Mouse (Mus musculus): Measurements from ENCODE around the gene Rpl23a. TPM values are rescaled to one million over a fixed set of nuclear protein-coding genes. Genes with fewer than 3 reads are reported as not detected.

Rpl23a gene
- polyA plus RNA-seq, 1 experiment = 345 TPM

DNA sequence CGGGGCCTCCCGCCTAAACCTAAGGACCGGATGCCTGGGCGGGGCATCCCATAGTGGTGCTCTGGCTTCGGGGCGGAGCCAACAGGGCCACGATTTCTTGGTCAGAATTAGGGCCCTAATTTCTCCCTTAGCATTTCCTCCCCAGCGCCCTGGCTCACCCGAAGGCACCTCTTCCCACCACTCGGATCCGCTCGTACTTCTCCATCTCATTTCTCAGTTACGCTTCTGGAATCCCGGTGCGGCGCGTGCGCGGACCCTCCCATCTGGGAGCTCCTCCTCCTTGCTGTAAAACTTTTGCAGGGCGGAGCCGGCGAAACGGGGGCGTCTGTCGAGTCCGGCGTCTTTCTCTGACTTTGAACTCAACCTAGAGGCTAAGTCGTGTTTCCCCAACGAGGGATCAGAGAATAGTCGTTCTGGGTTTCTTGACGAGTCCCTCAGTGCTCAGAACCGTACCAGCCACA is 7.0 kb downstream of the Rpl23a start, which contains the start of the genes Nek8 and Tlcd1:
Gene Nek8 (minus strand): TSS at position 274 of the 461 bp plus-strand sequence.
Gene Tlcd1 (plus strand): TSS at position 310 of the 461 bp plus-strand sequence.
- TF ChIP-seq GATA1 (IDR thresholded peaks at IDR 0.05; ENCODE audit: low read length) = no peak

DNA sequence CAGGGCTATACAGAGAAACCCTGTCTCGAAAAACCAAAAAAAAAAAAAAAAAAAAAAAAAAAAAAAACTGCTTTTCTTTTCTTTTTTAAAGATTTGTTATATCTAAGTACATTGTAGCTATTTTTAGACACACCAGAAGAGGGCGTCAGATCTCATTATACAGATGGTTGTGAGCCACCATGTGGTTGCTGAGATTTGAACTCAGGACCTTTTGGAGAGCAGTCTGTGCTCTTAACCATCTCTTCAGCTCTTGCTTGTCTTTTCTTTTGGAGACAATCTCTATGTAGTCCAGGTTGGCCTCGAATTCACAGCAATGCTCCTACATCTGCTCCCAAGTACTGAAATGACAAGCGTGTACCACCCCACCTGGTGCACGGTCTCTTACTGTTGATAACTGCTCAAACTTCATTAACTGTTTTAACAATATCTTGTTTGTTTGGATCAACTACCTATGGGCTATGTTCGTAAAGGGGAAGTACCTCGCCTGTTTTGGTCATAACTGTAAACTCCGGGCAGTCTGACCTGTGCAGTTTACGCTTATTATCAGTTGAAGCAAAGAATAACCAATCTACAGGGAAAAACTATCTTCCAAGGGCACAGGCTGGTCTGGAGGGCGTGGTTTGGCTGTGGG is 7.5 kb downstream of the Rpl23a start:
- TF ChIP-seq GATA1 (IDR thresholded peaks at IDR 0.05; ENCODE audit: low read length) = peak; percentile 11

DNA sequence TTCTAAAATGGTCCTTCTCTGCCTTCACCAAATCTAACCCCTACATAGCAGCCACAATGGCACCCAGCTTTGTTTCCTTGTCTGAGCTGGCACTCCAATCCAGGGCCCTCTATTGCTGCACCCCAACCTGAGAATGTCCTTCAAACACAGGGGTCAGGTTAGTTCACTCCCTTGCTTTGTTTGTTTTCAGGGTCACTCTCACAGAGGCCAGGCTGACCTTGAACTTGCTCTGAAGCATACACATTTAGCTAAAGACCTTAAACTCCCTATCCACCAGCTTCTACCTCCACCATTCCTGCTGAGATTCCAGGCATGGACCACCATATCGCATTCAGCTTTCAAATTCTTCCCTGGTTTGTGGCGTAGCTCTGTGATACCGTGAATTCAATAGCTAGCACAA is 8.9 kb downstream of the Rpl23a start:
- TF ChIP-seq GATA1 (IDR thresholded peaks at IDR 0.05; ENCODE audit: low read length) = no peak

DNA sequence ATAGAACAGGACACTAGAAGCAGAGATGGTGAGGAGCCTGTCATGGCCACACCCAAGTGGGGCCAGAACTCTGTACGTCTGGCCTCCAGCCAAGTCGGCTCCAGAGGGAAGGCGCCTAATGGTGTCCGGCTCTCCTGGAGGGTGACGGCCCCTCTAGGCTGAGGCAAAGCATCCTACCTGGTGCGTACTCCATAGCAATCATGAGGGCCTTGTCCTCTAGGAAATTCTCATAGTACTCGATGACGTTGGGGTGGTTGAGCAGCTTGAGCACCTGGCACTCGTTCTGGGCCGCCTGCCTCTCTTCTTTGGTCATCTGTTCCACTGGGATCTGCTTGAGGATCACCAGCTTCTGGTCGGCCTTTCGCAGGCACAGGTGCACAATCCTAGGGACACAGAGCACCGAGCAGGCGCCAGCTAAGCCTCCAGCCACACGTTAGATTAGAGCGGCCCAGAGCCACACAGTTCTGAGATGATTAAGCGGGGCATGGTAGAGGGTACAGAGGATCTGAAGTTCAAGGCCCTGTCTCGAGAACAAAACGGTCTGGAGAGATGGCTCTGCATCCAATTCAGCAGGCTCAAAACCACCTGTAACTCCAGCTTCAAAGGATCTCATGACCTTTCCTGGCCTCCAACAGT is 10.5 kb downstream of the Rpl23a start:
- no peak for TF ChIP-seq GATA1 (IDR thresholded peaks at IDR 0.05; ENCODE audit: low read length)

DNA sequence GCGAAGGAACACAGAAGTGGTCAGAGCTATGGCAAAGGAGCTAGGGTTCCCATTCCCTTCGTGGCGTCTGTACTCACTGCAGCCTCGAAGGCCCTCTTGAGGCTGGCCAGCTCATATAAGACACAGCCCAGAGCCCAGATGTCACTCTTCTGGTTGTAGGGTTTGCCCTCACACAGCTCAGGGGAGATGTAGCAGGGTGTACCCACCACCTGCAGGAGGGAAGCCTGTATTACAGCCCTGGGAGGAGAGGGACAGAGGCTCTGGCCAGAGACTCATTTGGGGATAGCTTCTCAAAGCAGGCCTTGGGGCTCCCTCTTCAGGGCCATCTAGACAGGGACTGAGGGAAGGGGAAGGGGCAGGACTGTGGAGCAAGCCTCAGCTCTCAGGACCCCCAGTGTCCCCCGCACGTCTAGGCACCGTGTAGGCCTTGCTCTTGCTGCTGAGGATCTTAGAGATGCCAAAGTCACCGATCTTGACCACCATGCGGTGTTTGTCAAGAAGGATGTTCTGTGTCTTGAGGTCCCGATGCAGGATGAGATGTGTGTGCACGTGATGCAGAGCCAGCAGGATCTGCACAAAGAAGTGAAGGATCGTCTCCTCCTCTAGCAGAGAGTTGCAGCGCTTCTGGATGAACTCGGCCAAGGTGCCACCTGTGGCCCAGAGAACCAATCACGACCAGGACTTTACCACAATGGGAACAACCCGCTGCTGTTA is 11.2 kb downstream of the Rpl23a start:
- TF ChIP-seq GATA1 (IDR thresholded peaks at IDR 0.05; ENCODE audit: low read length) = no peak

DNA sequence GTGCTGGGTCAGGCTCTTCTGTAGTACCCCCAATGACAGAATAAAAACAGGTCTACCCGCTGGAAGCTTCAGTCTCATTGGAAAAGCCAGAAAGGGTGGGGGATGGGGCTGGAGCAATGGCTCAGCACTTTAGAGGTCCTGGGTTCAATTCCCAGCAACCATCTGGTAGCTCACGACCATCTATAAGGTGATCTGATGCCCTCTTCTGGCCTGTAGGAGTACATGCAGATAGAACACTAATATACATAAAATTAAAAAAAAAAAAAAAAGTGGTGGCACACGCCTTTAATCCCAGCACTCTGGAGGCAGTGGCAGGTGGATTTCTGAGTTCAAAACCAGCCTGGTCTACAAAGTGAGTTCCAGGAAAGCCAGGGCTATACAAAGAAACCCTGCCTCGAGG is 12.1 kb downstream of the Rpl23a start:
- TF ChIP-seq GATA1 (IDR thresholded peaks at IDR 0.05; ENCODE audit: low read length) = no peak

DNA sequence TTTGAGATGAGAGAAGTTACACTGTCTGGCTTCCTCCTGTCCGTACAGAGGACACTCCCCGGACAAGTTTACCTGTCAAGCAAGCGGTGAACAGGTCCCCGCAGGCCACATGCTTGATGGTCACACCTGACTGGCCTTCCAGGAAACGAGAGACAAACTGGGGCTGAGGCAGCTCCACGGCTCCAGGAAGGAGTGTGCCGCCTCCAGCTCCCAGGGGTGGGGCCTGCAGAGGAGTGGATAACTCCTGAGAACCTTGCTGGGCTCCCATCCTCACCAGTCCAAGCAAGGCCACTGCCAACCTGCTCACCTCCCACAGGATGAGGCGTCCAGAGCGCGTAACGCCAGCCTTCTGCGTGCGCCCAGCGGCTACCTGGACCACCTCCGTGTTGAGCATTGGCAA is 13.1 kb downstream of the Rpl23a start:
- no peak for TF ChIP-seq GATA1 (IDR thresholded peaks at IDR 0.05; ENCODE audit: low read length)

DNA sequence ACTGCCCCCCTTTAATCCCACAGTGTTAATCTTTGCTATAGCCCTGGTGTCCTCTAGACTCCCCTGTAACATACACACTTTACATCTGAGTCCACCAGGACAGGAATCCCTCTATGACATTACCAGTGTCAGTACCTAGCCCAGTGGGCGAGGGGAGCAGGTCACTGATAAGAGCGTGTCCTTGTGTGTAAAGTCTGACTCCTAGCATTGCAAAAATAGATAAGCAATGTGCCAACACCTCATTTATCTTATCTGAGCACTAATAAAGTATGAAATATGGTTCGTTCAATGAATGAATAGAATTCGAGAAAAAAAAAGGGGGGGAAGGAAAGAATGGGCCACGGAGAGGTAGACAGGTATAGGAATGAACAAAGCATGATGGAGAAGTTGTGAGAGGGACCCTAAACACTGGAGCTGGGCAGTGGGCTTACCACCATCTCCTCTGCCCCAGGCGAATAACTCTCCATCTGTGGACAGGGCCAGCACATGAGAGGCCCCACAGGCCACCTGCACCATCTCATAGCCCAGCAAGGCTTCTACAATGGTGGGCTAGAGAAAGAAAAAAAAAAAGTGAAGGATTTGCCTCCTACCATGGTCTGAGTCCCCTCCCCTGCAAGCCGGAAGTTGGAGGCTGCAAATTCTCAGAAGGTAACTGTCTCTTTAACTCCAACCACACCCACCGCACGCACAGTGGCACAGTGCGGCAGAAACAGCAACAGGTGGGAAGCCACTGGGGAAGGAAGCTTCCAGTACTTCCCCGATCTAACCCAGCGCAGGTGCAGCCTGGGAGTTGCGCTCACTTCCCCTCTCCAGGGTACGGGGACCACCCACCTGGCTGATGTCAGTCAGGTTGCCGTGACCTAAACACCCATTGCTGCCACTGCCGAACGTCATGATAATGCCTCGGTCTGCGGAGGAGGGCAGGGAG is 14.6 kb downstream of the Rpl23a start:
- TF ChIP-seq GATA1 (IDR thresholded peaks at IDR 0.05; ENCODE audit: low read length) = peak; percentile 47

DNA sequence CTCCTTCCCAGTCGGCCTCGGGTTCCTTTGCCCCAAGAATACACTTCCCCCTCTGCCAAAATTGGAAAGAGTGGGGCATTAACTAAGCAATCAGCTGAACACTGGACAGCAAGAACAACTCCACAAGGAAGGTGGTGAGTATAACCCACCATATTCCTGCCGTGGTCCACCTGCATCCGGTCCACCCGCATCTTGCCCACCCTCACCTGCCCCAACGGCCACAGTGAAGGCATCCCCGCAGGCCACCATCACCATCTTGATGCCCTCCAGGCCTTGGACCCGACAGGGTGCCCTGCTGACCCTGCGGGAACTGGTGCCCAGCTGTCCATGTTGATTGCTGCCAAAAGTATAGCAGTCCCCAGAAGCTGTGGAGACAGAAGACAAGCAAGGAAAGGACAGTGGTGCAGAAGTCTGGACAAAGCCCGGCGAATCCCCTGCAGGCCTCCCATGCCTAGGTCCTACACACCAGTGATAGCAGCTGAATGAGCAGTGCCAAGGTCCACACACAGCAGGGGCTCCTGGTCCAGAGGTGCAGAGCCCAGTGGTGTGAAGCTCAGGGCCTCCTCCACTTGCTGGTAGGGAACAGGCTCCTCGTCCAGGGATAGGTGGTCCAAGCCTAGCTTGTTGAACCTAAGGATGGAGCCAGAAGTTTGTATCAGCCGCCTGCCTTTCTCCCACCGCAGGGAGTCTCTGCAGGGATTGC is 16.0 kb downstream of the Rpl23a start:
- no peak for TF ChIP-seq GATA1 (IDR thresholded peaks at IDR 0.05; ENCODE audit: low read length)

DNA sequence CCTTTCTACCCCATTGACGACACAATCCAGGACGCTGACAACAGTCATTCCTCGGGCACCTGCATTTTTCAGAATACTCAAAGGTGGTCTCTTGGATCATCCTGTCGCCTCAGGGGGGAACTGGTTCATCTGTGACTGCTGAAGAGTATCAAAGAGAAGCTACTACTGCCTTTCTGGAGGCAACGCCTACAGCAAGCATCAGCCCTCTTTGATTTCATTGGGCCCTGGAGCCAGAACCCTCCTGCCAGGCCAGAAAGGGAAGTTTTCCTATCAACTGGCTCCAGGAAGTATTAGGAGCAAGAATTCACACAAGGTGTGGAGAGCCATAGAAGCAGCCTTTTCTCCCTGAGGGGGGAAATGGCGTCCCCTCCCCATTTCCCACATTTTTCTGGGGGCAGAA is 16.7 kb downstream of the Rpl23a start:
- TF ChIP-seq GATA1 (IDR thresholded peaks at IDR 0.05; ENCODE audit: low read length) = no peak

DNA sequence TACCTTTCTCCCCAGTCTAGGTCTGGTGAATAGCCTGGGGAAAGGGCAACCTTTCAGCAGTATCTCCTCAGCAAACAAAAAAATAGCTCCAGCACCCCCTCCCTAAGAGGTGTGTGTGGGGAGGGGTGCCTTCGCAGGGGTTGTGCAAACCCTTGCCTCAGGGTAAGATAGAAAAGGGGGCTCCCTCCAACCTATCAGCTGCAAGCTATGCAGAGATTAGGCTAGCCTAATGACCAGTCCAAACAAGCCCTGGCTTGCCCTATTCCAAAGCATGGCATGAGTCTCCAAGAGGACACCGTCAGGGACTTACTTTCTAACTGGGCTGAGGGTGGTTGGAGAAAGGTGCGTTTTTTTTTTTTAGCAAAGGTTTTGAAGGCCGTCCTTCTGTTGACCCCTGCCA is 17.2 kb downstream of the Rpl23a start:
- TF ChIP-seq GATA1 (IDR thresholded peaks at IDR 0.05; ENCODE audit: low read length) = no peak

DNA sequence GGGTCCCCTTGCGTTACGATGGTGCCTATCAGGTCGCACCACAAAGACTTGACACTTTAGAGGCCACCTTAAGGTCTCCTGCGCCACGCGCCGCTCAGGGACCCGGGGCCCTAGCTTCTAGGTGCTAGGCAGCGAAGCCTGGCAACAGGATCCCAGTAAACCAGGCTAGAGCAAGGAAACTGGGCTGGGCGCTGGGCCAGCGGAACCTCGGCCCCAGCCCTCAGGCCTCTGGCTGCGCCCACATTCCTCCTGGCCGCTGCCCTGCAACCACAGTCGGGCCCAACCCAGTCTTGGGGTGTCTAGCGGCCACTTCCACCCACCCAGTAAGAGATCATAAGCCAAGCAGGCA is 17.6 kb downstream of the Rpl23a start:
- no peak for TF ChIP-seq GATA1 (IDR thresholded peaks at IDR 0.05; ENCODE audit: low read length)

DNA sequence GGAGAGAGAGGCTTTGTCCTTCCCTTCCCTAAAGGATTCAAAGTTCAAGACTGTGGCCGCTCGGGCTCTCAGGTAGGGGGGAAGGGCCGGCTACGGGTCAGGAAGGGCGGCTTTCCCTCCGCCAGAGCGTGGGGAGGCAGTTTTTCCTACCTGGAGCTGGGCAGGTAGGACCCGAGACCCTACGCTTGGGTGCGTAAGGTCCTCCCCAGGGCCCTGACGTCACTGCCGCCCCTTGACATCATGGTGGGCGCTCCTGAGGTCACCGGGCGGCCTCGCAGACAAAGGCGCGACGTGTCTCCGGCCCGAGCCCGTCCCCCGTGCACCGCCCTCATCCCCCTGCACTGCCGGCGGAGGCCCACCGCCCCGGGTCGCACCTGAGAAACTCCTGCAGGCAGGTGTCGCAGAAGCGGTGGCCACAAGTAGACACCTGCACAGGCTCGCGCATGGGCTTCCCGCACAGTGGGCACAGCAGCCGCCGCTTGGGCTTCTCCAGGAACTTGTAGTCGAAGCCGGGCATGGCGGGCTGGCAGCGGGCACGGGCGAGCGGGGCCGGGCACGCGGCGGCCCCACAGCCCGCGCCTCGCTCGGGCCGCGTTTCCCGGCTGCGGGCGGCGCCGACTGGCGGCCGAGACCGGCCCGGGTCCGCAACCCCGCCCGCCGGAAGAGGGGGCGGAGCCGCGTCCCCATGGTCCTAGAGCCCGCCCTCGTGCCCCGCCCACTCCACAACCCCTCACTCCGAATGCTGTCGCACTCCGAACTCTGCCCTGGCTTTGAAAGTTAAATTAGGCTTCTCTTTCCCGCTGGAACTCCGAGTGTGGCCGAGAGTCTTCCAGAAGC is 18.2 kb downstream of the Rpl23a start, which contains the start of gene Traf4:
Gene Traf4 (minus strand): TSS at position 666 of the 837 bp plus-strand sequence.
- TF ChIP-seq GATA1 (IDR thresholded peaks at IDR 0.05; ENCODE audit: low read length) = no peak

DNA sequence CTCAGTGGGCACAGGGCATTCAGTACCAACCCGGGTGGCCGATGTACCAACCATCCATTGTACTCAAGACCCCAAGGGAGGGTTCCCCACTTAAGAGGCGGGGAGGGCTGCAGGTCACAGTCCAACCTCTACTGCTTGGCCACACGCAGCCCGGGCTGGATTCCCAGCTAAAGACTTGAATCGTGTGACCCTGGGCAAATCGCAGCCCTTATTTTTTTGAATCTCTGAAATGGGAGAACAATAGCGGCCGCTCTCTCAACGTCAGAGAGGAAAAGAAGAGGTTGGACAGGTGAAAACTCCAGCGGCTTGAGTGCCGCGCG is 18.8 kb downstream of the Rpl23a start:
- no peak for TF ChIP-seq GATA1 (IDR thresholded peaks at IDR 0.05; ENCODE audit: low read length)
